Mouse (Mus musculus): Measurements from ENCODE around the gene Ntrk2.

DNA sequence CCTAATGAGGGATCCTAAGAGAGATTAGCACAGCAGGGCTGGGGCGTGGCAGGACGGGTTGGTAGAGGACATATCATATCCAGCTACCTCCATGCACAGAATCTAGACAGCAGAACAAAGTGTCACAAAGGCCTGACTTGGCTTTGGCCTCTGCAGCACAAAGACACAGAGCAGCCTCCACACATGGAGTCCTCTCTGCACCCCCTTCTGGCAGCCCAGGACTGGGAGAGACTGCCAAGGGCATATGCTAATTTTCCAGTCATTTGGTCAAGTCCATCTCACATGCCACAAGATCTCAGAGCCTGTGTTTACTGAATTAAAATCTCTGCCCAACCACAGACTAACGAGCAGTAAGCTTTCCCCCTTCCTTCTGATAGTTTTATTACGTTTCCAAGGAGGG lies 132.1 kb downstream of the Ntrk2 start:
- TF ChIP-seq CTCF (IDR thresholded peaks at IDR 0.05; ENCODE audit: low read depth, low read length) (no peak), POLR2A (IDR thresholded peaks at IDR 0.05; ENCODE audit: extremely low read depth, insufficient read depth, low read length) (no peak)
